Mouse (Mus musculus): Measurements from ENCODE around the gene Ift46.
A peak's percentile ranks its signal among the peaks of the same experiment; 100 is the strongest.

The Ift46 gene

GRCm38 (mm10) chr9:44735886-44736285 is 31.8 kb upstream of the Ift46 start:
- no peak for DNase-seq (ENCODE audit: low spot score)

DNA sequence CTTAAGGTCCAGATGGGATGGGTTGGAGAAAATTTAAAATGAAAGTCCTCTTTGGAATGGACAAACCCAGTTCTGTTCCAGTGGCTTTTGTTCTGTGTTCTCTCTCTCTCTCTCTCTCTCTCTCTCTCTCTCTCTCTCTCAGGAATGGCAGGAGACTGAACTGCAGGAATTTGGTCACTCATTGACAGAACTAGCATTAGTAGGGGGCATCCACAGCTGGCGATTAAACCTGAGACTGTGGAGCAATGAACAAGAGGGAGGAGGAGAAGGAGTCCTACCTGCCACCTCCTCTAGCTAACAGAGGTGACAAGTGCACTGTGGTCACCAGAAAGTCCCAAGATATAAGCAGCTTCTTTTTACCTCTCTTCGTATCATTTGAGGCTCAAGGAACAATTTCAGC is 31.4 kb upstream of the Ift46 start:
- DNase-seq (ENCODE audit: low spot score) = no peak

GRCm38 (mm10) chr9:44737240-44737949 is 30.3 kb upstream of the Ift46 start:
- DNase-seq (ENCODE audit: low spot score) = no peak

- no peak for DNase-seq (ENCODE audit: low spot score)
Observed at GRCm38 (mm10) chr9:44740663-44741192, 27.0 kb upstream of the Ift46 start.

GRCm38 (mm10) chr9:44745371-44745770 is 22.3 kb upstream of the Ift46 start:
- DNase-seq (ENCODE audit: low spot score) = no peak

- no peak for DNase-seq (ENCODE audit: low spot score)
Observed at GRCm38 (mm10) chr9:44746666-44747065, 21.0 kb upstream of the Ift46 start.

- no peak for DNase-seq (ENCODE audit: low spot score)
Observed at GRCm38 (mm10) chr9:44747341-44747740, 20.4 kb upstream of the Ift46 start.

DNA sequence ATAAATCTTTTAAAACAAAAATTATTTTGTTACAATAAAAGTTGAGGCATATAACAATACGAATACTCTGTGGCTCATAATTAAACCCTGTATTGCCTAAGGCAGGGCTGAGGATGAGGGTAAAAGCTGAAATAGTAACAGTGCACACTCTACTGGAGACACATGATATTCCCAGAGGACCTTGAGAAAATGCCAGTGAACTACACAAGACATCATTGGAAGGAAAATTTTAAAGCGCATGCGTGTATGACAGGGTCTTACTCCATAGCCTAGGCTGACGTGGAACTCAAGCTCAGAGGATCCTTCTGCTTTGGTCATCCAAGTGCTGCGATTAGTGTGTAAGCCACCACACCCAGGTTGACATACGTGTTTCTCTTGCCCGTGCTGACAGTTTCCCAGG is 19.2 kb upstream of the Ift46 start:
- DNase-seq (ENCODE audit: low spot score) = no peak

GRCm38 (mm10) chr9:44760873-44761272 is 6.8 kb upstream of the Ift46 start:
- no peak for DNase-seq (ENCODE audit: low spot score)

DNA sequence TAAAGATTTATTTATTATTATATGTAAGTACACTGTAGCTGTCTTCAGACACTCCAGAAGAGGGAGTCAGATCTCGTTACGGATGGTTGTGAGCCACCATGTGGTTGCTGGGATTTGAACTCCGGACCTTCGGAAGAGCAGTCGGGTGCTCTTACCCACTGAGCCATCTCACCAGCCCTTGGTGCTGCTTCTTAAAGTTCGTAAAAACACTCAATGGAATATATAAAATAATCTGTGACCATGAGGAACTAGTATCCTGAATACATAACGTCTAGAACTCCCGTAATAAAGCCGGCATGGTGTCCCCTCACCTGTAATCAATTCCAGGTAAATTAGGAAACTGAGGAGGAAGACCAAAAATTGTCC is 304 bp downstream of the Ift46 start:
- DNase-seq (ENCODE audit: low spot score) = peak; percentile 19

DNA sequence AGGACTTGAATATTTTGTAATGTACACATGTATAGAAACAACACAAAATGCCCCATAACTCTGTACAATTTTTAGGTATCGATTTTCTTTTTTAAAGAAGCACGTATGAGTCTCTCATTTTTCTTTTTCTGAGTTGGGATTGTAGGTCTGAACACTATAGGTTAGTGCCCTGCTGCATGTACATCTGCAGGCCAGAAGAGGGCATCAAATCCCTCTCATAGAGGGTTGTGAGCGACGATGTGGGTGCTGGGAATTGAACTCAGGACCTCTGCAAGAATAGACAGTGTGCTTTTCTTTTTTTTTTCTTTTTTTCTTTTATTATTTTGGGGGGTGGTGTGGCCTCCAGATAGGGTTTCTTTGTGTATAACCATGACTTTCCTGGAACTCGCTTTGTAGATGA is 3.7 kb downstream of the Ift46 start:
- no peak for DNase-seq (ENCODE audit: low spot score)

DNA sequence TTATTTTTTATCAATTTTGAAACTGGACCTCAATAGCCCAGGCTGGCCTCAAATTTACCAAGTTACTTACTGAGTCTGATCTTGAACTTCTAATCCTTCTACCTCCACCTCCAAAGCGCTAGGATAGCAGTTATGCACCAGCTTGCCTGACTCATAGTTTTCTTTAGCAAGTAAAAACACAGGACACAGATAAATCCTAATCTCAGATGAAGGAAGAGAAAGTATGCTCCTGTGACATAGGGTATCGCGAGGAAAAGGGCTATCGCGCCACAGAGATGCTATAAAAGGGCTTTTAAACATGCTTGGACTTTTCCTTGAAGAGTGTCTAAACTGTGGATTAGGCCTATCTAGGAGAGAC is 4.7 kb downstream of the Ift46 start:
- DNase-seq (ENCODE audit: low spot score) = no peak

DNA sequence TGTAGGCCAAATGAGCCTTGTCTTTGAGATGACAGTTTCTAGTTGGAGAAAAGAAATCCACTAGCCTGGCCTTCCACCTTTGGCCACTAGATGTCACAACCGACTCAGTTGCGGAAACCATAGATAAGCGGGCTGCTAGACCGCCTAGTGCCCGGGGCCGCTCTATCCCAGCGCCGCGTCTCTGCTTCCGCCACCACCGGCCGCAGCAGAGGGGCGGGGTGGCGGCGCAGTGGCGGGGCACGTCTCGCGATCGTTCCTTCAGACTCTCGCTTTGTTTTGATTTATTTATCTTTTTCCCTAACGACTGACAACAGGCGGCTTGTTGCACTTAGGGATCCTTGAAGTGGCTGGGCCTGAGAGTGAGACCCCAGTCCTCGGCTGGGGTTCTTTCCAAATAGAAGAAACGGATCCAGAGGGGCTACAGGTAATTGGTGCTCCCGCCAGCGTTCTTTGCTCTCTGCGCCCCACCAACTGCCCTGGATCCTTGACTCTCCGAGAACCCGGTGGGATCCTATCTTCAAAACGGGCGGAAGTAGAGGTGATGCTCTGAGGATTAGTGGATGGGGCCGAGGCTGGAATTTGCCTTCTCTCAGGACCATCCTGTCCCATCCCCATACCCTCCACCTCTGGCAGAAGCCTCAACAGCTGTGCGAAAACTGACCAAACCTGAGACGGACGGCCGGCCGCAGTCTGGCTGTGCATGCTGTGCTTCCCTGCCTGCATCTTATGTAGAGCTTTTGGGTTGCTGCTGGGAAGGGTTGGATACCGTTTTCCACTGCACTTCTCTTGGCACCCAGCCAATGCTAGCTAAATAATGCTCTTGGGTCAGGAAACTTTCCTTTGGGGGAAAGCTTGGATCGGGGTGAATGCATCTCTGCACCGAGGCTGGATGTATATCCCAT is 5.3 kb downstream of the Ift46 start:
- DNase-seq (ENCODE audit: low spot score) = peak; percentile 97

- DNase-seq (ENCODE audit: low spot score) = no peak
Observed at GRCm38 (mm10) chr9:44792842-44793241, 25.1 kb downstream of the Ift46 start.

DNA sequence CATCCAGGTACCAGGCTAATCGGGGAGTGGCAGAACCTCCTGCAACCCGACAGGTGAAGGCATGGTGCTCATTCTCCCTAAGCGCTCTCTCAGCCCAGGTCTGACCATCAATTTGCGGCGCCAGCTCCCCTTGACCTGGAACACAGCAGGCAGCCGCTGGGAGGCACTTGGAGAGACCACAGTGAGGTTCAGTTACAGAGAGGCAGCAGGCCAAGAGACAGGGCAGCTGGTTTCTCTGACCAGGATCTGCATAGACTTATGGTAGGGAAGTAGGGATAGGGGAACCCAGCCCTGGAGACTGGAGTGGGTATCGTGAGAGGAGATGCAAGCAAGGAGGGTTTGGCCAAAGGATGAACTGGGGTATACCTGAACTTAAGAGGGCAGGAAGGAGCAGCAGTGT is 30.6 kb downstream of the Ift46 start:
- DNase-seq (ENCODE audit: low spot score) = no peak

DNA sequence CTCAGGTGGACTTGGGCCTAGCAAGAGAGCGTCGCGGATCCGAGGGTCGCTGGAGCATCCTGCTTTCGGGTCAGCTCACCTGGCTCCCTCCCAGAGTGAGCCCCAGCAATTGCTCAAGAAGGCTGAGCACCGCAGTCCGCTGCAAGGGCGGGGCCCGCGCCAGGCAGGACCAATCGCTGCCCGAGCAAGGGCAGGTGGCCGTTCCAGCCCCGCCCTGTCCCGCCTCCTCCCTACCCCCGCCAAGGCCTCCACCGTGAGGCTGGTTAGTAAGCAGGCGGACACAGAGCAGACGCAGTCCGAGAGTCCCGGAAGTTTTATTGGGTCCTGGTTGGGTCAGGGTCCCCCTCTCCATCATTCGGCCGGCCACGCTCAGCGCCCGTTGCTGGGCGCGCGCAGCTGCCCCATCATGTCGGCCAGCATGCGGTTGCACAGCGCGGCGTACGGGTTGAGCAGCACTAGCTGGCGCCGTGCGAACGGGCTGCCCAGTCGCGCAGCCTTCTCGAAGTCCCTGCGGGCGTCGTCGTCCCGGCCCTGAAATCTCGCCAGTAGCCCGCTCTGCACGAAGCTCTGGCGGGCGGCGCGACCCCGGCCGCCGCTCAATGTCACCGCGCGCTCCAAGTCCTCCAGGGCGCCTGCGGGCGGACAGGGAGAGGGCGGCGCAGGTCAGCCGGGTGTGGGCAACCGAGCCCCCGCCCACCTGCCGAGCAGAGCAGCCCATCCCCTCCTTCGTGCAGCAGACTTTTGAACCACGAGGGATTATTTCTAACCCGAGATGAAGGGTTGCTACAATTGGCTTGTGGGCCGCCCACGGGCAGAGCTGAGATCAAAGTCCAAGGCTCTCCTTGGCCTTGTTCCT is 31.6 kb downstream of the Ift46 start, which contains the start of gene Tmem25:
TSS of gene Tmem25 (minus strand) at position 206 of the 856 bp plus-strand sequence.
- DNase-seq (ENCODE audit: low spot score) = peak; percentile 85

- no peak for DNase-seq (ENCODE audit: low spot score)
Observed at GRCm38 (mm10) chr9:44799958-44800324, 32.2 kb downstream of the Ift46 start.

GRCm38 (mm10) chr9:44801669-44802068 is 34.0 kb downstream of the Ift46 start:
- no peak for DNase-seq (ENCODE audit: low spot score)

- no peak for DNase-seq (ENCODE audit: low spot score)
Observed at GRCm38 (mm10) chr9:44802808-44803450, 35.2 kb downstream of the Ift46 start, which contains the start of gene Ttc36. Gene Ttc36, minus strand, starts transcription at chr9:44803072.

- no peak for DNase-seq (ENCODE audit: low spot score)
Observed at GRCm38 (mm10) chr9:44804678-44805077, 37.0 kb downstream of the Ift46 start.

DNA sequence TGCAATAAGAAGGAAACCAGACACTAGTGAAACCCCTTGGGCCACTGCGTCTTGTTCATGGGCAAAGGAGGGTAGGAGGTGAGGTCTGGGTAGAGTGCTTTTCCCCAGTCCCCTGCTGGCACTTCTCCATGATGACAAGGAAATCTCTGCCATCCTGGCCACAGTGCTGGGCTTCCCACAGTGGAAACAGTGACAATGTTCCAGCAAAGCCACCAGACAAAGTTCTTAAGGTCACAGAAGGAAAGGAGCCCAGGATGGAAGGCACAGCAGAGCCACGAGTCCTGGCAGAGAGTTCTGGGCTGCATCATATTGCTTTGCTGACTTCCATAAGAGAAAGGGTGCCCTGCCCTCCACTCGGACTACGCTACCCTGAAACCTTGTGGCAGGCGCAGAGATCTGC is 37.8 kb downstream of the Ift46 start:
- DNase-seq (ENCODE audit: low spot score) = no peak

- no peak for DNase-seq (ENCODE audit: low spot score)
Observed at GRCm38 (mm10) chr9:44807141-44807540, 39.4 kb downstream of the Ift46 start.
